Comparison of ENCODE assay signal across 12 mouse cellular contexts in genomic region chr4:32916689-32917385, GRCm38 (mm10). TPM values are rescaled to one million over a fixed set of nuclear protein-coding genes. Genes with fewer than 3 reads are reported as not detected.
DNase-seq lines count a peak whose midpoint lies in the region; ATAC-seq lines count a peak whose summit lies in the region.
"Had no signal": no experiment of that assay in that cellular context is flagged by ENCODE, and none has a peak within 500 bp of the region (broad histone marks: within the 10 kb centered on the region; RNA-seq: fewer than 3 reads in every experiment).

No protein-coding gene starts in this region.

- H3K9ac ChIP-seq in embryonic facial prominence, embryonic 11.5 days (replicated peaks; ENCODE audit: low read length), result 0 out of 2 replicates have a peak overlapping the region, but pooled peaks have one; percentile 18
- H3K9ac ChIP-seq in kidney, embryonic 15.5 days, result no peak overlapping the region
- H3K9ac ChIP-seq in midbrain, embryonic 14.5 days (replicated peaks; ENCODE audit: low read length), result no peak overlapping the region

- no peaks in the 10 kb centered on the region for H3K27me3 ChIP-seq in embryonic facial prominence, embryonic 11.5 days (ENCODE audit: control insufficient read depth, insufficient read depth, low read length)
- no peaks in the 10 kb centered on the region for H3K27me3 ChIP-seq in kidney, embryonic 15.5 days
- no peaks in the 10 kb centered on the region for H3K27me3 ChIP-seq in midbrain, embryonic 14.5 days (ENCODE audit: control insufficient read depth, insufficient read depth, low read length)

- WGBS in embryonic facial prominence, embryonic 11.5 days, result 46% methylated on average over 6 of the region's 6 CpGs
- WGBS in kidney, embryonic 15.5 days, result 53% methylated on average over 6 of the region's 6 CpGs
- WGBS in midbrain, embryonic 14.5 days, result 58% methylated on average over 6 of the region's 6 CpGs

- H3K4me1 ChIP-seq in embryonic facial prominence, embryonic 11.5 days (ENCODE audit: control insufficient read depth, insufficient read depth, low read length), result no peaks in the 10 kb centered on the region; the same call in 1 of the 2 replicates
- H3K4me1 ChIP-seq in kidney, embryonic 15.5 days, result peaks cover 31% of the 10 kb centered on the region
- peaks cover 44% of the 10 kb centered on the region for H3K4me1 ChIP-seq in midbrain, embryonic 14.5 days (ENCODE audit: control insufficient read depth, insufficient read depth, low read length)

- no peak for ATAC-seq in embryonic facial prominence, embryonic 11.5 days (replicated peaks; ENCODE audit: insufficient number of reproducible peaks, low FRiP score, low TSS enrichment, low read depth)
- peak; percentile 59 for ATAC-seq in kidney, embryonic 15.5 days (replicated peaks; ENCODE audit: low FRiP score)
- ATAC-seq in midbrain, embryonic 14.5 days (ENCODE audit: low FRiP score, low TSS enrichment), result no peak
- ATAC-seq: activated CD4-positive, CD25-positive, alpha-beta regulatory T cell, adult 4 months had no signal

- H3K4me3 ChIP-seq in embryonic facial prominence, embryonic 11.5 days (ENCODE audit: low read depth, low read length), result no peak overlapping the region
- H3K4me3 ChIP-seq in kidney, embryonic 15.5 days (replicated peaks), result no peak overlapping the region
- no peak overlapping the region for H3K4me3 ChIP-seq in midbrain, embryonic 14.5 days (replicated peaks; ENCODE audit: low read depth, low read length)

- no peaks in the 10 kb centered on the region for H3K36me3 ChIP-seq in embryonic facial prominence, embryonic 11.5 days (replicated peaks; ENCODE audit: control insufficient read depth, insufficient read depth, low read depth, low read length)
- H3K36me3 ChIP-seq in kidney, embryonic 15.5 days, result no peaks in the 10 kb centered on the region
- no peaks in the 10 kb centered on the region for H3K36me3 ChIP-seq in midbrain, embryonic 14.5 days (ENCODE audit: control insufficient read depth, insufficient read depth, low read length)

- DNase-seq in lung, adult 18-20 months, result peak; percentile 11 to 32
- no peak for DNase-seq in lung, postnatal 14 days
- DNase-seq in embryonic facial prominence, embryonic 11.5 days (ENCODE audit: low spot score), result no peak
- DNase-seq in midbrain, embryonic 14.5 days, result no peak
- DNase-seq in thymus, postnatal 25 days, result no peak
- DNase-seq in adrenal gland, adult 8-10 months, result no peak
- no peak for DNase-seq in cerebellum, postnatal 10 days
- DNase-seq: cerebellum, adult 2 months; heart, postnatal 36 days; thymus, postnatal 14 days had no signal

- no peak overlapping the region for H3K4me2 ChIP-seq in embryonic facial prominence, embryonic 11.5 days (ENCODE audit: low read depth, low read length)
- H3K4me2 ChIP-seq in kidney, embryonic 15.5 days, result no peak overlapping the region
- no peak overlapping the region for H3K4me2 ChIP-seq in midbrain, embryonic 14.5 days (ENCODE audit: low read length)

- H3K9me3 ChIP-seq in embryonic facial prominence, embryonic 11.5 days (replicated peaks; ENCODE audit: control insufficient read depth, low read length), result no peaks in the 10 kb centered on the region
- no peaks in the 10 kb centered on the region for H3K9me3 ChIP-seq in kidney, embryonic 15.5 days (replicated peaks)
- no peaks in the 10 kb centered on the region for H3K9me3 ChIP-seq in midbrain, embryonic 14.5 days (ENCODE audit: control insufficient read depth, low read length)

- H3K27ac ChIP-seq in embryonic facial prominence, embryonic 11.5 days (replicated peaks; ENCODE audit: low read depth, low read length), result no peak overlapping the region
- peak overlapping the region; percentile 90 for H3K27ac ChIP-seq in kidney, embryonic 15.5 days
- H3K27ac ChIP-seq in midbrain, embryonic 14.5 days (replicated peaks; ENCODE audit: low read depth, low read length), result peak overlapping the region; percentile 63; the same call in 1 of the 2 replicates

RNA-seq across cellular contexts. Expression of gene Ankrd6, which starts 33.8 kb away (rescaled TPM):
- 11.3 and 13.1 TPM in 2 replicates for polyA plus RNA-seq in embryonic facial prominence, embryonic 11.5 days (2014; fragmentation: Nextera tagmentation; extraction: Ambion mirVana)
- polyA plus RNA-seq in kidney, embryonic 15.5 days (2015; fragmentation: Nextera tagmentation; extraction: Ambion mirVana), result 12.1 and 13.1 TPM in 2 replicates
- polyA plus RNA-seq in midbrain, embryonic 14.5 days (2014; fragmentation: Nextera tagmentation; extraction: Ambion mirVana), result 25.4 and 31.3 TPM in 2 replicates
- total RNA-seq in adrenal gland, adult 8-10 months (2022), result 10 to 100 TPM in 1 of 4 experiments, 1 to 10 TPM in 3; 2.8 to 10.6 (median 4.9) TPM

Comparison
In these comparisons a context has a peak if more than half of its experiments do, and no peak if none do; other contexts are left out.
1. DNase-seq: peak in lung, adult 18-20 months (2 of 2); none in lung, postnatal 14 days (single experiment), embryonic facial prominence, embryonic 11.5 days (single experiment), midbrain, embryonic 14.5 days (single experiment), thymus, postnatal 25 days (single experiment), adrenal gland, adult 8-10 months (single experiment) and cerebellum, postnatal 10 days (0 of 2).